Mouse (Mus musculus) neural tube, embryonic 12.5 days (tissue): ENCODE measurements around the gene Slc4a5. TPM values are rescaled to one million over a fixed set of nuclear protein-coding genes. Genes with fewer than 3 reads are reported as not detected.

ENCODE experiments used
- ATAC-seq: fragments of 200-750 bp; cut with Nextera tagmentation; 2 replicates; pipeline ENCODE4 v1.8.0; 2017; ENCODE audit warnings: low read depth, mild to moderate bottlenecking, moderate TSS enrichment, moderate library complexity; ENCODE audit not compliant: low FRiP score
- H3K27ac ChIP-seq: fragments of 300-500 bp; sonication (generic); 2 replicates; pipeline ENCODE4 v1.5.1; 2016
- H3K27me3 ChIP-seq: fragments of 300-500 bp; sonication (generic); replicated peaks from 2 replicates; pipeline ENCODE4 v1.6.1; 2016; ENCODE audit warnings: mild to moderate bottlenecking
- H3K36me3 ChIP-seq: fragments of 300-500 bp; sonication (generic); 2 replicates; pipeline ENCODE4 v1.6.1; 2016; ENCODE audit warnings: mild to moderate bottlenecking
- H3K4me1 ChIP-seq: fragments of 300-500 bp; sonication (generic); 2 replicates; pipeline ENCODE4 v1.6.1; 2016
- H3K4me2 ChIP-seq: fragments of 300-500 bp; sonication (generic); replicated peaks from 2 replicates; pipeline ENCODE4 v1.6.1; 2016; ENCODE audit warnings: mild to moderate bottlenecking
- H3K4me3 ChIP-seq: fragments of 300-500 bp; sonication (generic); 2 replicates; pipeline ENCODE4 v1.5.1; 2016
- H3K9ac ChIP-seq: fragments of 300-500 bp; sonication (generic); 2 replicates; pipeline ENCODE4 v1.6.1; 2016; ENCODE audit warnings: mild to moderate bottlenecking
- H3K9me3 ChIP-seq: fragments of 300-500 bp; sonication (generic); 2 replicates; pipeline ENCODE4 v1.6.1; 2016; ENCODE audit warnings: mild to moderate bottlenecking
- WGBS: fragments of 180-500 bp; shearing (Covaris S2); methylation state at CpG from one replicate; pipeline ENCODE4 v1.1.7; 2016; 5-methylcytosine and 5-hydroxymethylcytosine counted together
- polyA plus RNA-seq: library from polyadenylated mRNA; unstranded; fragments of >200 nt; fragmentation: Nextera tagmentation; extraction: Ambion mirVana; gene quantifications from 2 replicates; pipeline ENCODE4 v1.2.1, GENCODE M21; 2016

The Slc4a5 gene
- polyA plus RNA-seq, 1 experiment from 2014 or later = 0.34 TPM

DNA sequence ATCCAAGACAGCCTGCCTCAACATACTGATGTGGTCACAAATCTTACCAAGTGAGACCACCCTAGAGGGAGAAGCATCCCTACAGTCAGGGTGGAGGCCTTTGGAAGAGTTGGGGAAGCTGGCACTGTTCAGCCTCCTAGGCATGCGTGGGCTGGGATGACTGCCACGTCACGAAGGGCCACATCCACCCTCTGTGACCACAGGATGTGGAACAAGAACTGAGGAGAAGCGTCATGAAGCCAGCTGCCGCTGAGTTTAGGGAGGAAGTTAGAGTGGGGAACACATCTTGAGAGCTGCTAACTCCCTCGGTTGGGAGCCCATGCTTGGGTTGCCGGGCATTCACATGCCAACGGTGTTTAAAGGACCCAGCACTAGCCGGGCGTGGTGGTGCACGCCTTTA, 54.1 kb downstream of the Slc4a5 start:
- ATAC-seq = no peak
- H3K4me1 ChIP-seq = no peaks in the 10 kb centered on the region
- no peaks in the 10 kb centered on the region for H3K27me3 ChIP-seq
- no peak overlapping the region for H3K27ac ChIP-seq
- H3K4me3 ChIP-seq = no peak overlapping the region
- no peaks in the 10 kb centered on the region for H3K36me3 ChIP-seq
- WGBS = 91% methylated on average over 11 of the region's 11 CpGs
- no peaks in the 10 kb centered on the region for H3K9me3 ChIP-seq
- H3K9ac ChIP-seq = no peak overlapping the region
- no peak overlapping the region for H3K4me2 ChIP-seq

DNA sequence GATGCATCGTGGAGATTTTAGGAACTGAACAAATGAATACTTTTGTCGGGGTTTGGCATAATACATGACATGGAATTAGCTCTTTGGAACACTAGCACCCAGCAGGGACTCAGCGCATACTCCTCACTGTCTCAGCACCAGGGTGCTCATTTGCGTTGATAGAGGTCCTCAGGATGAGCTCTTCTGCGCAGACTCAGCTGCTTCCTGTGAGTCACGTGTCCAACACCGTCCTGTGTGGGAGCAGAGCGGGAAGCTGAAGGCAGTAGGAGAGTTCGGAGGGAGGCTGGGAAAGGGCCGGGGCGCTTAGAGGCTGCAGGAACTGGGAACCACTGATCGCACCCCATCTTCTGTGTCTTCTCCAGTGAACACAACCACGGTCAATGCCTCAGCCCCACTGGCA, 57.5 kb downstream of the Slc4a5 start:
- Histone ChIP-seq H3K4me2 (no peak overlapping the region), H3K27ac (no peak overlapping the region), H3K4me3 (no peak overlapping the region), H3K9me3 (no peaks in the 10 kb centered on the region), H3K27me3 (no peaks in the 10 kb centered on the region), H3K9ac (no peak overlapping the region), H3K4me1 (no peaks in the 10 kb centered on the region), H3K36me3 (no peaks in the 10 kb centered on the region)
- ATAC-seq = no peak
- 81% methylated on average over 13 of the region's 13 CpGs for WGBS

DNA sequence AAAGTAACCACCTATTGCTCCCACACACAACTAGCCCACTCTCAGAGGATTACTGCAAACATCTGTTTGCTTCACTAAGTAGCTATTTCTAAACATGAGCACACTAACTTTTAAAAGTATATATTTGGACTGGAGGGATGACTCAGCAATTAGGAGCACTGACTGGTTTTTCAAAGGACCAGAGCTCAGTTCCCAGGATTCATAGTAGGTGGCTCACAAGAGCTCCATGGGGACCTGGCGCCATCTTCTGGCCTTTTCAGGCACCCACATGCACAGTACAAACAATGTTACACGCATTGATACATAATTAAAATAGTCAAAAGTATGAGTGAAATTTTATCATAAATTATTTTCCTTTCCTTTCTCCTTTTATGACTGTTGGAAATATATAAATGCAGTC, 59.3 kb downstream of the Slc4a5 start:
- WGBS = 26% methylated on average over 2 of the region's 2 CpGs
- no peak overlapping the region for H3K27ac ChIP-seq
- ATAC-seq = no peak
- no peak overlapping the region for H3K4me2 ChIP-seq
- H3K4me1 ChIP-seq = no peaks in the 10 kb centered on the region
- H3K9ac ChIP-seq = no peak overlapping the region
- no peaks in the 10 kb centered on the region for H3K36me3 ChIP-seq
- no peak overlapping the region for H3K4me3 ChIP-seq
- H3K9me3 ChIP-seq = no peaks in the 10 kb centered on the region
- H3K27me3 ChIP-seq = no peaks in the 10 kb centered on the region

DNA sequence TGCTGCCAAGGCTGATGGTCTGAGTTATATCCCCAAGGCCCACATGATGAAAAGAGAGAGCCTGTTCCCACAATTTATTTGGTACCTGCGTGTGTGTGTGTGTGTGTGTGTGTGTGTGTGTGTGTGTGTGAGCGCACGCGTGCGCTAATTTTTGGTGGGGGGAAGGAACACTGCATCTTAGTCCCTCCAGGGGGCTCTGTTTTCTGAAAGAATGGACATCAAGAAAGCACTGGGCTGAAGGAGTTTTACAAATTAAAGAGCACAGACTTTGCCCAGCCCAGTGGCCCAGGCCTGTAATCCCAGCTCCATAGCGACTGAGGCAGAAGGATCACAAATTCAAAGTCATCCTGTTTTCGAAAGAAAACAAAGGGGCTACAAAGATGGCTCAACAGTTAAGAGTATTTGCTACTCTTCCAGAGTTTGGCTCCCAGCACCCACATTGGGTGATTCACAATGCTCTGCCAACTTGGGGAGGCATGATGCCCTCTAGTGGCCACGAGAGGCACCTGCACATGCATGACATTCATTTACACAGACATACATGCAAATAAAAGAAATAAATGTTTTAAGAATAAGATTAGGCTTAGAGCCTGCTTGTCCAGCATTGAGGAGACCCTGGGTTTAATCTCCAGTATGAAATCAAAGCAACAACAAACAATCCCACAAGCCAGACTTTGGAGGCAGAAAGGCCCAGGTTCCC, 60.8 kb downstream of the Slc4a5 start:
- Histone ChIP-seq H3K27me3 (no peaks in the 10 kb centered on the region), H3K9me3 (no peaks in the 10 kb centered on the region), H3K9ac (no peak overlapping the region), H3K4me1 (no peaks in the 10 kb centered on the region), H3K36me3 (no peaks in the 10 kb centered on the region), H3K4me3 (no peak overlapping the region), H3K27ac (no peak overlapping the region), H3K4me2 (no peak overlapping the region)
- WGBS = 78% methylated on average over 8 of the region's 8 CpGs
- ATAC-seq = no peak

DNA sequence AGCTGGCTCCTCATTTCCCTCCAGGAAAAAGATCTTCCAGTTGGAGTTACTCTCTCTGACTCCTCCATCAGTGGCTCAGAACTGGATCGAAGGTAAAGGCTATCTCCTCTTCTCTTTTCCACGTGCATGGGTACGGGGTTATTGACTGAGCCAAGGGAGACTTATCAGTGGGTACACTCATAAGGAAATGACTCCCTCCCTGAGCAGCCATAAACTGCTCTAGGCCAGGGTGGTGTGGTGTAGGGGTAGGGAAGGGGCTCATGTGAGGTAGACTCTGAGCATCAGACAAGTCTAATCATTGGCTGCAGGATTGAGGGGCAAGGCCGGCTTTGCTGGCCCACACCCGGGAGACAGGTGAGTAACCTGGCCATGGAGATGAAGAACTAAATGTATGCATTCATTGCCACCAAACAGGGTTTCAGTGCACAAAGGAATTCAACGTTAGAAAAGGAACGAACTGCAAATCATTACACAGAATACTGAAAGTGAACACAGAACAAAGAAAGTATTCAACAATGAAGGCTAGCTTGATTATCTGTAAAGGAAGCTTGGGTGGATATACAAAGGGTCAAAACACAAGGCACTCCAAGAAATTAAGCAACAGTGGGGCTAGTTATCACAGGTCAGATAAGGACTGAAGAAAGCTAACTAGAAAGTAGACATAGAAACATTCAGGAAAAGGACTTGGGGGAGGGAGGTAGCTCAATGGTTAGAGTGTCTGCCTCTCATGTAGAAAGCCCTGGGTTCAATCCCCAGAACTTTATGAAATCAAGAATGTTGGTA, 81.0 kb downstream of the Slc4a5 start:
- no peak overlapping the region for H3K4me2 ChIP-seq
- no peak overlapping the region for H3K9ac ChIP-seq
- H3K4me1 ChIP-seq = peaks cover 8% of the 10 kb centered on the region
- no peaks in the 10 kb centered on the region for H3K9me3 ChIP-seq
- no peak overlapping the region for H3K27ac ChIP-seq
- no peak overlapping the region for H3K4me3 ChIP-seq
- H3K27me3 ChIP-seq = no peaks in the 10 kb centered on the region
- WGBS = 83% methylated on average over 7 of the region's 7 CpGs
- H3K36me3 ChIP-seq = peaks cover 9% of the 10 kb centered on the region
- ATAC-seq = no peak

DNA sequence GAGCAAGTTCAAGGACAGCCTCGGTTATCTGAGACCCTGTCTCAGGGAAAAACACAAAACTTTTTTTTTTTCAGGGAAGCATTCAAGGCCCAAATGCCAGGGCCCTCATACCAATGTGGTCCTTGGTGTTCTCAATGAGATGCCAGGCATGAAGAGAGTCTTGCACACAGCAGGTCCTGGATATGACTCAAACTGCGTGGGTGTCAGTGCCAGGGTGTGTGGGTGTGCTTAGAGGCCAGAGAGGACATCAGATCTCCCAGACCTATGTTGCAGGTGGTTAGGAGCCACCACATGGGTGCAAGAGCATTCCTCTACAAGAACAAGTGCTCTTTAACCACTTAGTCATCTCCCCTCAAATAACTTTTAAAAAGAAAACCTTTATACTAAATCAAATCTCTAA, 81.7 kb downstream of the Slc4a5 start:
- Histone ChIP-seq H3K36me3 (peaks cover 14% of the 10 kb centered on the region), H3K4me3 (no peak overlapping the region), H3K9ac (no peak overlapping the region), H3K9me3 (no peaks in the 10 kb centered on the region), H3K4me2 (no peak overlapping the region), H3K4me1 (peaks cover 8% of the 10 kb centered on the region), H3K27ac (no peak overlapping the region), H3K27me3 (no peaks in the 10 kb centered on the region)
- WGBS = 94% methylated on average over 2 of the region's 2 CpGs
- no peak for ATAC-seq

DNA sequence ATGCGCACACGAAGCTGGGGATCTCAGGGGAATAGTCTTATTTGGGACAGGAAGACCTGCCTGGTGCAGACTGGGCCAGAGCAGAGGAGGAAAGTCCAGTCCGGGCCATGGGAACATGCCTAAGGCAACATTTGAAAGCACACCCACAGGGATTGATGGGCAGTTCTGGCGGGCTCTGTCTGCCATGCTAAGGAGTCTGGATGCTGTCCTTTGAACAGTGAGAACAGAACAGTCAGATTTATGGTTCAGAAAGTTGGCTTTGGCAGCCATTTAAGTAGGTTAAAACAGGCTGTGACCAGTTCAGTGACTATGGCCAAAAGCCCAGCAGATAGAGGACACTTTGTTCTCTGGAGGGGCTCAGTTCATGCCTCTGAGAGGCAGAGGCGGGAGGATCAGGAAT, 82.6 kb downstream of the Slc4a5 start:
- no peaks in the 10 kb centered on the region for H3K9me3 ChIP-seq
- 55% methylated on average over 5 of the region's 5 CpGs for WGBS
- no peak overlapping the region for H3K27ac ChIP-seq
- no peak overlapping the region for H3K4me3 ChIP-seq
- peaks cover 8% of the 10 kb centered on the region for H3K4me1 ChIP-seq
- peak; percentile 33 for ATAC-seq
- H3K9ac ChIP-seq = no peak overlapping the region
- H3K4me2 ChIP-seq = no peak overlapping the region
- H3K27me3 ChIP-seq = no peaks in the 10 kb centered on the region
- H3K36me3 ChIP-seq = peaks cover 24% of the 10 kb centered on the region

DNA sequence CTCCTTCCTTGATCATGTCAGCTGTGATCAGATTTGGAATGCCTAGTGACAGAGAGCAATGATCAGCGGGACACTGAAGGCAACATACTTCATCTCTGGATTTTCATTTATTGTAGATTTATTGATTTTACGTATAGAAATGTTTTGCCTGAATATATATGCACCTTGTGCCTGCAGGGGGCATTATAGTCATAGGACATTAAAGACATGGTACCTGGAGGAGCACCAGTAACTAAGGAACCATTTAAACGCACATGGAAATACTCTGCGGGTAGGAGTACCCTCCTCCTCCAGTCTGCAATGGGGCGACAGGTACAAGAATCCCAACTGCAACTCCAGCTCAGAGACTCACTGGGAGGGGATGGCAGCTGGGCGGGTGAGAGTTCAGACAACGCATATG, 89.4 kb downstream of the Slc4a5 start:
- Histone ChIP-seq H3K27me3 (no peaks in the 10 kb centered on the region), H3K9ac (no peak overlapping the region), H3K4me1 (no peaks in the 10 kb centered on the region), H3K4me2 (no peak overlapping the region), H3K36me3 (peaks cover 74% of the 10 kb centered on the region), H3K27ac (no peak overlapping the region), H3K9me3 (no peaks in the 10 kb centered on the region), H3K4me3 (no peak overlapping the region)
- 94% methylated on average over 7 of the region's 7 CpGs for WGBS
- no peak for ATAC-seq

DNA sequence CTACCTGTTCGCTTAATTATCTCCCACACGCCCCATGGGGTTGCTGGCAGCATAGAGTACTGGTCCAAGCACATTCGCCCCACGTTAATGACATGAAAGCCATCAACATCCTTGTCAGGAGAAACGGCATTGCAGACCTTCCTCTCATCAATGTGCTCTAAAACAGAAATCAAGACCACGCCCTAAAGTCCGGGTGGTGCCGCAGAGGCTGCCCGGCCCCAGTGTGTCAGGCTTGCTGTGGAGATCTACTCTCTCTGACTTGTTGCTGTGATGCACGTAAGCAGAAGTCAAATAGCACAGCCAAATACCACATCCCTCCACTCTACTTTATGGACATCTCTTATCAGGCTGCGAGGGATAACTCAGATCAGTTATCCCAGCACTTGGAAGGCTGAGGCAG, 91.6 kb downstream of the Slc4a5 start:
- Histone ChIP-seq H3K9me3 (no peaks in the 10 kb centered on the region), H3K4me2 (no peak overlapping the region), H3K4me1 (peaks cover 6% of the 10 kb centered on the region; the same call in 1 of the 2 replicates), H3K9ac (no peak overlapping the region), H3K27ac (no peak overlapping the region), H3K27me3 (no peaks in the 10 kb centered on the region), H3K4me3 (no peak overlapping the region), H3K36me3 (peaks cover 60% of the 10 kb centered on the region)
- no peak for ATAC-seq
- 92% methylated on average over 11 of the region's 11 CpGs for WGBS

DNA sequence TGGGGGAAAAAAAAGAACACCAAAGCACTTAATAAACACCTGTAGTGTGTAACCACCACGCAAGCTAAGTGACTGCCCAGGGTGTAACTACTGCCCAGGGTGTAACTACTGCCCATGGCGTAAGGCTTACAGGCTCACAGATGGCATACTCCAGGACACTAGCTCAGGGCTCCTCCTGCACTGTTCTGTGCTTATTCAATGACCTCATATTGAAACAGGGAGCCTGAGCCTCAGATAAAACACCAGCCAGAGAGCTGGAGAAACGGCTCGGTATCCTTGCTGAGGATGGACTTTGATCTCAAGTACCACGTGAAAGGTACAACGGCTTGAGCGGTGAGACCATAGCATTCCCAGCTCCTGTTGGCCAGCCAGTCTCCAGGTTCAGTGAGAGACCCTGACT, 92.4 kb downstream of the Slc4a5 start:
- H3K9ac ChIP-seq = no peak overlapping the region
- H3K4me1 ChIP-seq = peaks cover 14% of the 10 kb centered on the region
- no peak overlapping the region for H3K4me3 ChIP-seq
- no peaks in the 10 kb centered on the region for H3K9me3 ChIP-seq
- peaks cover 52% of the 10 kb centered on the region for H3K36me3 ChIP-seq
- no peak overlapping the region for H3K27ac ChIP-seq
- 95% methylated on average over 7 of the region's 7 CpGs for WGBS
- no peaks in the 10 kb centered on the region for H3K27me3 ChIP-seq
- H3K4me2 ChIP-seq = no peak overlapping the region
- no peak for ATAC-seq

DNA sequence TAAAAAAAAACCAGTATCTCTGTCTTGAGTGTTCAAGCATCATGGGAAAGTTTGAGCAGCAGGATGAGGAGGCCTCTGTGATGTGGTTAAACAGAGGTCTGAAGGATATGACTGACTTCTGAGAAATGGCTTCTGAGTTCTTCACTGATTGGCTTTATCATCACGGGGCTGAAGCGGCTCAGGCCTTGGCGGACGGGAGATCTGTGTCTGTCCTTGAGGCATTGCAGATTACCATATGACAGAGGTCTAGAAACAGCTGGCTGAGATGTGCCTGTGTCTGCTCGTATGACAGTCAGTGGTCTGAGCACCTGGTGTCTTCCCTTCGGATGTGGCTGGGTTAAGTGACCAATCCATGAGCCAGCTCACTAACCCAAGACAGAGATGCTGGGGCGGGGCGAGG, 92.9 kb downstream of the Slc4a5 start:
- Histone ChIP-seq H3K4me1 (peaks cover 14% of the 10 kb centered on the region), H3K27me3 (no peaks in the 10 kb centered on the region), H3K36me3 (peaks cover 48% of the 10 kb centered on the region), H3K4me3 (no peak overlapping the region), H3K9me3 (no peaks in the 10 kb centered on the region), H3K9ac (no peak overlapping the region), H3K4me2 (no peak overlapping the region), H3K27ac (no peak overlapping the region)
- 91% methylated on average over 8 of the region's 8 CpGs for WGBS
- no peak for ATAC-seq

DNA sequence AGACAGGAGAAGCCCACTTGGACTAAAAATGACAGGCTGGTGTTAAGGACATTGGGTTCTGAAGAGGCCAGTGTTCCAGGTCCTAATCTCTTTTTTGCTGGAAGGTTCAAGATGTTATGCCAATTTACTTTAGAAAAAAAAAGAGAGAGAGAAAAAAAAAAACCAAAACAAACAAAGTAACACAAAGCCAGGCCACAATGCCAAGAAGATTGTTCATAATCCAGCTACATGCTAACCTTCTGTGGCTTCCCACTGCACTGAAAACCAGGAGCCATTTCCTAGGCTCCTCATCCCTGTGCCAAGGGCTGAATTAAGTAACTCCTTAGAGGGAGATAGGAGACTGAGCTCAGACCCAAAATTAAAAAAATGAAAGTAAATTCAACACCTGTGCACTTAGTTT, 95.7 kb downstream of the Slc4a5 start:
- Histone ChIP-seq H3K36me3 (peaks cover 28% of the 10 kb centered on the region), H3K4me1 (peaks cover 14% of the 10 kb centered on the region), H3K27me3 (no peaks in the 10 kb centered on the region)

DNA sequence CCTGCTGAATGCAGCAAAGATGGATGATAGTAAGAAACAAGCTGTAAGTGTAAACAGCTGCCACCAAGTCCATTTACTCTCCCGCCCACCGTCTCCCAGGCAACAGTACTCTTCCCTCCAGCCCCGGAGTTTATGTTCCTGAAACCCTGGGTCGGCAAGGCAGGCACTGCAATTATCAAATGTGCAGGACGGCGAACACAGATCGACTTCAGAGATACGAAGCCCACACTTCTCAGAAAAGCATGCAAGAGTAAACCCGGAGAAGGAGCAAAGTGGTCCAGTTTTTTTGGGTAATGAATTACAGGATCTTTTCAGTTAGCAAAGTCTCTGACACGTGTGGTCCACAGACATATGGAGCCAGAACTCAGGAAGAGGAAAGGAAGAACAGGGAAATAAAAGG, 96.4 kb downstream of the Slc4a5 start:
- H3K4me2 ChIP-seq = peak overlapping the region; percentile 71
- 2% methylated on average over 10 of the region's 10 CpGs for WGBS
- peak overlapping the region; percentile 91; the same call in 1 of the 2 replicates for H3K4me3 ChIP-seq
- H3K27ac ChIP-seq = no peak overlapping the region
- H3K4me1 ChIP-seq = peaks cover 14% of the 10 kb centered on the region
- peaks cover 21% of the 10 kb centered on the region for H3K36me3 ChIP-seq
- no peak for ATAC-seq
- H3K9me3 ChIP-seq = no peaks in the 10 kb centered on the region
- H3K9ac ChIP-seq = no peak overlapping the region
- H3K27me3 ChIP-seq = no peaks in the 10 kb centered on the region

More for the DNA sequence above, 95.7 kb downstream of the Slc4a5 start:
- peak overlapping the region; percentile 71; the same call in 1 of the 2 replicates for H3K4me2 ChIP-seq
- no peak overlapping the region for H3K27ac ChIP-seq
- ATAC-seq = no peak
- no peak overlapping the region for H3K4me3 ChIP-seq
- H3K9ac ChIP-seq = no peak overlapping the region
- no peaks in the 10 kb centered on the region for H3K9me3 ChIP-seq
